Mouse (Mus musculus): ENCODE measurements at regions not wholly inside any gene's neighbourhood (a gene's known extent, or its start where the extent isn't known, plus 50 kb on each side); places are given as distances from the start of the nearest gene placed in this dataset.

DNA sequence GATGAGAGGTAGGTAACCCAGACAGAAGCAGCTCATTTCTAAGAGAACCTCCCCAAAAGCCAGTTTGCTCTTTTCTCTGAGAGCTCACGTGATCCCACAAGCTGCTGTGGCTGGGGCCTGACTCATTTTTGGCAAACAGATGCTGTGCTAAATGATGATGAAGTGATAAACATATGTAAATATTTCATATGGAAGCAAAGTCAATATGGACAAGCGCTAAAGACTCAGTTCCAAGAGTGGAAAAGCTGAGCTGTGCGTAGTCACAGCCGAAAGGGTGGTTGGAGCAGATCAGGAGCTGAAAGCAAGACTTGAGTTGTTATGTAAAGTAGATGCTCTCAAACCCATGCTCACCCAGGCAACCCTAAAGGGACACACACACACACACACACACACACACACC, 168.0 kb upstream of the Suclg2 start:
- no peaks in the 10 kb centered on the region for H3K27me3 ChIP-seq (ENCODE audit: control insufficient read depth, insufficient read depth, low read length)
- H3K27ac ChIP-seq (replicated peaks; ENCODE audit: insufficient read depth, low read depth, low read length): no peak overlapping the region
- H3K9ac ChIP-seq (ENCODE audit: low read depth, low read length): no peak overlapping the region
- no peaks in the 10 kb centered on the region for H3K36me3 ChIP-seq (ENCODE audit: control insufficient read depth, insufficient read depth, low read length)
- H3K4me1 ChIP-seq (ENCODE audit: control insufficient read depth, insufficient read depth, low read length): no peaks in the 10 kb centered on the region
- DNase-seq (ENCODE audit: extremely low read depth, low read depth, low spot score): no peak
- H3K4me3 ChIP-seq (ENCODE audit: insufficient read depth, low read depth, low read length): no peak overlapping the region
- TF ChIP-seq POLR2A (IDR thresholded peaks at IDR 0.05; ENCODE audit: extremely low read depth, insufficient read depth, low read length): no peak
- no peak for TF ChIP-seq CTCF (IDR thresholded peaks at IDR 0.05; ENCODE audit: low read depth, low read length)
- WGBS: 94% methylated on average over 4 of the region's 4 CpGs
- no peaks in the 10 kb centered on the region for H3K79me2 ChIP-seq (ENCODE audit: control insufficient read depth, insufficient read depth, low read length)

DNA sequence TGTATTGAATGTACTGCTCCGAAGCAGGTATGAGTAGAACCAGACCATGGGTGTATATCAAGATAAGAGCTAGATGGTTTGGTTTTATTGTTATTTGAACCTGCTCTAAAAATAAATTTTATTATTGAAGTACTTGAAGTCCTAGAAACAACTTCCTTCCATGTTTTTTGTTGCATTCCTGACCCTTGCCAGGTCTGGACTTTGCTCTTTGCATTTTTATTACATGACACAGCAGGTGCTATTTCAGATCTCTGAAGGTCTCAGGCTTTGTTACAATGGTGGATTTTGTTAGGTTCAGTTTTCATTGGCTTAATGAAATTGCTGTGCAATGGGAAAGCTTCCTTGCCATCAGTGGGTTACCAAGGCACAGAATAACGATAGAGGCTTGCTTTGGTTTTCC, 184.0 kb upstream of the Suclg2 start:
- Histone ChIP-seq H3K27me3 (ENCODE audit: control insufficient read depth, insufficient read depth, low read length) (no peaks in the 10 kb centered on the region), H3K4me3 (ENCODE audit: insufficient read depth, low read depth, low read length) (no peak overlapping the region), H3K9ac (ENCODE audit: low read depth, low read length) (no peak overlapping the region), H3K79me2 (ENCODE audit: control insufficient read depth, insufficient read depth, low read length) (no peaks in the 10 kb centered on the region), H3K27ac (replicated peaks; ENCODE audit: insufficient read depth, low read depth, low read length) (no peak overlapping the region), H3K4me1 (ENCODE audit: control insufficient read depth, insufficient read depth, low read length) (no peaks in the 10 kb centered on the region), H3K36me3 (ENCODE audit: control insufficient read depth, insufficient read depth, low read length) (no peaks in the 10 kb centered on the region)
- no peak for DNase-seq (ENCODE audit: extremely low read depth, low read depth, low spot score)
- TF ChIP-seq CTCF (IDR thresholded peaks at IDR 0.05; ENCODE audit: low read depth, low read length) (no peak), POLR2A (IDR thresholded peaks at IDR 0.05; ENCODE audit: extremely low read depth, insufficient read depth, low read length) (no peak)
- 93% methylated on average over 2 of the region's 2 CpGs for WGBS

DNA sequence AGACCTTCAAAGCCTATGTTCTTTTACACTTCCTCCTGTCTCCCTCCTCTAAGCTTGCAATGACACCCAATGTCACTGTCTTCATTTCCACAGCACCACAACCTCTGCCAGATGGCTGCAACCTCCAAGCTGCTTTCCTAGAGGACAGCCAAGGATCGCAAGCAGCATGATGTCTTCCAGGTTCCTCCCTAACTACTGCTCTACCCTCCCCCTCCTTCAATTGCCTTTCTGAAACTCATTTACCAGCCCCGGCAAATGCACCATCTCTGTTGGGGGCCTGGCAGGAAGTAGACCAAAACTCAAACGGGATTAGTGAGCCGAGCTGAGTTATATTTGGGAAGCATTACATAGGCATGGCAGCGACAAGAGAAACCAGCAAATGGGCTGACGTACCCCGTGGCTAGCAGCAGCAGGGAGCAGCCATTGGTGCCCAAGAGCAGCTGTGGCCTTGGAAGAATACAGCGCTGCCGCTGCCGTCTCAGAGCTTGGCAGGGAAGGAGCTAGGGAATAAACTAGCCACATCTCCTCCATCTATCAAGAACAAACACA, 185.6 kb upstream of the Suclg2 start:
- H3K36me3 ChIP-seq (ENCODE audit: control insufficient read depth, insufficient read depth, low read length): no peaks in the 10 kb centered on the region
- TF ChIP-seq POLR2A (IDR thresholded peaks at IDR 0.05; ENCODE audit: extremely low read depth, insufficient read depth, low read length) (no peak), CTCF (IDR thresholded peaks at IDR 0.05; ENCODE audit: low read depth, low read length) (no peak)
- no peaks in the 10 kb centered on the region for H3K27me3 ChIP-seq (ENCODE audit: control insufficient read depth, insufficient read depth, low read length)
- H3K4me1 ChIP-seq (ENCODE audit: control insufficient read depth, insufficient read depth, low read length): no peaks in the 10 kb centered on the region
- H3K4me3 ChIP-seq (ENCODE audit: insufficient read depth, low read depth, low read length): no peak overlapping the region
- H3K9ac ChIP-seq (ENCODE audit: low read depth, low read length): no peak overlapping the region
- DNase-seq (ENCODE audit: extremely low read depth, low read depth, low spot score): no peak
- no peaks in the 10 kb centered on the region for H3K79me2 ChIP-seq (ENCODE audit: control insufficient read depth, insufficient read depth, low read length)
- WGBS: 56% methylated on average over 10 of the region's 10 CpGs
- H3K27ac ChIP-seq (replicated peaks; ENCODE audit: insufficient read depth, low read depth, low read length): no peak overlapping the region

DNA sequence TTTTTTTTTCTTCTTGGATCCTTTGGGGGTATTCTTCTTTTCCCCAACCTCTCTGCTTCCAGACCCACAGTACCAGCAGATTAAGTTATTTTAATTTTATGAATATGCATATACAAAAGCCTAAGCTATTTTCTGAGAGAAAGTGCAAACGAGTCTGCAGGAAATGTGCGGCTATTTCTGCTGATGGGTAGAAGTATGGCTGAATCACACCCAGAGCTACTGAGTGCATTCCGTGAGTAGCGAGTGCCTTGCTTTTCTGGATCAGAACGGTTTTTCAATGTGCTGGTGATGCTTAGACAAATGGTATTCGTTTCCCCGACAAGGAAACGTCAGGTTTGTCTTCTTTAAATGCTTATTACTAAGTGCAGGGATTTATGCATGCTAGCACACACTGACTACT, 186.5 kb upstream of the Suclg2 start:
- no peak overlapping the region for H3K27ac ChIP-seq (replicated peaks; ENCODE audit: insufficient read depth, low read depth, low read length)
- H3K79me2 ChIP-seq (ENCODE audit: control insufficient read depth, insufficient read depth, low read length): no peaks in the 10 kb centered on the region
- WGBS: 92% methylated on average over 8 of the region's 8 CpGs
- H3K4me1 ChIP-seq (ENCODE audit: control insufficient read depth, insufficient read depth, low read length): no peaks in the 10 kb centered on the region
- no peaks in the 10 kb centered on the region for H3K27me3 ChIP-seq (ENCODE audit: control insufficient read depth, insufficient read depth, low read length)
- no peak overlapping the region for H3K4me3 ChIP-seq (ENCODE audit: insufficient read depth, low read depth, low read length)
- no peaks in the 10 kb centered on the region for H3K36me3 ChIP-seq (ENCODE audit: control insufficient read depth, insufficient read depth, low read length)
- TF ChIP-seq CTCF (IDR thresholded peaks at IDR 0.05; ENCODE audit: low read depth, low read length) (no peak), POLR2A (IDR thresholded peaks at IDR 0.05; ENCODE audit: extremely low read depth, insufficient read depth, low read length) (no peak)
- H3K9ac ChIP-seq (ENCODE audit: low read depth, low read length): no peak overlapping the region
- DNase-seq (ENCODE audit: extremely low read depth, low read depth, low spot score): no peak

DNA sequence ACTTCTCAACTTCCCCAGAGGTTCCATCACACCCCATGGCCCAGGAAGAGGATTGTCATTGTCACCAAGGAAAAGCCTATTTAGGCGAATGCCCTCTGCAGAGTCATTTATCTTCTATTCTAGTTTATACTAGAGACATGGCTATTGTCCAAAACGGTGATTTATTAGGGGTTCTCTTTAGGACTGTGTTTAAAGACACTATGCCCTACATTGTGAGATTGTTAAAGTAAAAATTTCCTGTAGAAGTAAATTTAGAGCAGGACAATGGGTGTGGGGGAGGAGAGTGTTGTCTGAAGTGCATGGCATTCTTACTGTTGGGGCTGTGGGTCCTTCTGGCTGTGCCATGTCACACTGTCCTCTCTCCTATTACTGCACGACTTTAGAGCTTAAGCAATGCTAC, 191.2 kb upstream of the Fam19a1 start:
- no peak for DNase-seq (ENCODE audit: extremely low read depth, low read depth, low spot score)
- no peaks in the 10 kb centered on the region for H3K79me2 ChIP-seq (ENCODE audit: control insufficient read depth, insufficient read depth, low read length)
- no peak overlapping the region for H3K4me3 ChIP-seq (ENCODE audit: insufficient read depth, low read depth, low read length)
- 62% methylated on average over 3 of the region's 3 CpGs for WGBS
- H3K27ac ChIP-seq (replicated peaks; ENCODE audit: insufficient read depth, low read depth, low read length): no peak overlapping the region
- no peak overlapping the region for H3K9ac ChIP-seq (ENCODE audit: low read depth, low read length)
- no peaks in the 10 kb centered on the region for H3K27me3 ChIP-seq (ENCODE audit: control insufficient read depth, insufficient read depth, low read length)
- TF ChIP-seq CTCF (IDR thresholded peaks at IDR 0.05; ENCODE audit: low read depth, low read length): no peak
- TF ChIP-seq POLR2A (IDR thresholded peaks at IDR 0.05; ENCODE audit: extremely low read depth, insufficient read depth, low read length): no peak
- H3K4me1 ChIP-seq (ENCODE audit: control insufficient read depth, insufficient read depth, low read length): no peaks in the 10 kb centered on the region
- H3K36me3 ChIP-seq (ENCODE audit: control insufficient read depth, insufficient read depth, low read length): no peaks in the 10 kb centered on the region

DNA sequence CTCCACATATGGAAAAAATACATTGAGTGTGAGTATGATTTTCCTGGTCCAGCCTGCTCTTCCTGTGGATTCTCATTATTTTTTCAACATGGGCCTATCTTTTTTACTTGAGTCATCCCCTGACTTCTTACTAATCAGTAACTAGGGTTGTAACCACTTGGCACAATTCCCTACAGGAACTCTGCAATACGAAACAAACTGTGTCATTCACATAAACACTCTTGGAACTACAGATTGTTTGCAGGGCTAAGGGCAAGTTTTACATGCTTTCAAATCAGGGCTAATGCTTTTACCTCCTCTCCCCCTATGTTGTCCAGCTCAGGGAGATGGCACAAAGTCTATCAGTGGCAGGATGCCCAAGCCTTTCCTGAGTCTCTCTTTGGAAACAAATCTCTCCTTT, 178.4 kb upstream of the Fam19a1 start:
- Histone ChIP-seq H3K9ac (ENCODE audit: low read depth, low read length) (no peak overlapping the region; the same call in 1 of the 2 replicates), H3K36me3 (ENCODE audit: control insufficient read depth, insufficient read depth, low read length) (no peaks in the 10 kb centered on the region), H3K27me3 (ENCODE audit: control insufficient read depth, insufficient read depth, low read length) (no peaks in the 10 kb centered on the region), H3K4me3 (ENCODE audit: insufficient read depth, low read depth, low read length) (no peak overlapping the region), H3K4me1 (ENCODE audit: control insufficient read depth, insufficient read depth, low read length) (peaks cover 28% of the 10 kb centered on the region), H3K79me2 (ENCODE audit: control insufficient read depth, insufficient read depth, low read length) (no peaks in the 10 kb centered on the region), H3K27ac (replicated peaks; ENCODE audit: insufficient read depth, low read depth, low read length) (peak overlapping the region; percentile 98)
- no peak for TF ChIP-seq POLR2A (IDR thresholded peaks at IDR 0.05; ENCODE audit: extremely low read depth, insufficient read depth, low read length)
- TF ChIP-seq CTCF (IDR thresholded peaks at IDR 0.05; ENCODE audit: low read depth, low read length): no peak
- 2% methylated on average over 1 of the region's 1 CpGs for WGBS
- DNase-seq (ENCODE audit: extremely low read depth, low read depth, low spot score): peak; percentile 100

Data from liver, adult 2 months (tissue).